Mouse (Mus musculus): ENCODE results near the gene Atp11c. TPM values are rescaled to one million over a fixed set of nuclear protein-coding genes. Genes with fewer than 3 reads are reported as not detected.

The Atp11c gene
- polyA plus RNA-seq, 1 experiment from 2014 or later, result 4.6 TPM

DNA sequence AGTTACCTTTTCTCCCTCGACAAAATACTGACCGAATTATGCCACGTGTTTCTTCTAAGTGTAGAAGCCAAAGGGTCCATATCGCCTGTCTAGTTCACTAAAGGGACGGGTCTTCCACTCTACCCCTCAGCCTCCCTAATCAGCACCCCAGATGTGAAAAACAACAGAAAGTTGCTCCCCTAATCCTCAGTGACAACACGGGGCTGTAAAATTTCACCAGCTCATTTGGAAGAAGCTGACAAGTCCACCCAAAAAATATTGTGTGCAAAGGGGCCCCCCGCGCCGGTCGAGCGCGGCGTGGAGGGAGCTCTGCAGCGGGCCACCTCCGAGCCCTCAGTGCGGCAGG lies 45.4 kb downstream of the Atp11c start:
- DNase-seq (no peak), ATAC-seq (no peak)
- TF ChIP-seq CTCF (IDR thresholded peaks at IDR 0.05; ENCODE audit: low read depth), result no peak
- TF ChIP-seq EP300 (IDR thresholded peaks at IDR 0.05; ENCODE audit: low read depth), result no peak
- 12% methylated on average over 16 of the region's 16 CpGs for WGBS (ENCODE audit: insufficient replicate concordance)
- no peaks in the 10 kb centered on the region; the same call in 1 of the 2 replicates for H3K9me3 ChIP-seq (ENCODE audit: low read length)
- peak overlapping the region; percentile 42; the same call in 1 of the 2 replicates for H3K4me3 ChIP-seq (ENCODE audit: low read depth, low read length)
- peak overlapping the region; percentile 67 for H3K4me2 ChIP-seq (ENCODE audit: low read depth, low read length)
- no peak overlapping the region for H3K9ac ChIP-seq (replicated peaks)
- H3K27me3 ChIP-seq (ENCODE audit: insufficient read depth, low read length), result peaks cover 26% of the 10 kb centered on the region
- H3K36me3 ChIP-seq (replicated peaks; ENCODE audit: insufficient read depth, low read length), result no peaks in the 10 kb centered on the region
- H3K27ac ChIP-seq (ENCODE audit: low read depth), result no peak overlapping the region
- no peaks in the 10 kb centered on the region for H3K4me1 ChIP-seq (ENCODE audit: insufficient read depth)

DNA sequence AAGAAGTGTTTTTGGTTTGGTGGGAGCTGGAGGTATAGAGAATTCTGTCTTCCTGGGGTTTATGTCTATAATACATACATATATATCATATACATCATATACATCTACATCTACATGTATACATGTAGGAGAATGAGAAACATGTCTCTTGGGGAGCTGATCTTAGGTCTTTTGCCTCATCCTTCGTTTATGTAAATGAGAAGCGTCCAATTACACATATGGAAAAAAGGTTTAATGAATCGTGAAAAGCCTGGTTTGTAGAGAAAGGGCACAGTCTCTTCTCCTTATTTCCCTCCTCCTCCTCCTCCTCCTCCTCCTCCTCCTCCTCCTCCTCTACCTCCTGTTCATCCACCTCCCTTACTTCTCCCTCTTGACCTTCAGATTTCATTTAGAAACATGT lies 46.6 kb downstream of the Atp11c start:
- Histone ChIP-seq H3K9ac (replicated peaks) (no peak overlapping the region), H3K4me2 (ENCODE audit: low read depth, low read length) (no peak overlapping the region), H3K27ac (ENCODE audit: low read depth) (no peak overlapping the region), H3K4me3 (ENCODE audit: low read depth, low read length) (no peak overlapping the region), H3K36me3 (replicated peaks; ENCODE audit: insufficient read depth, low read length) (no peaks in the 10 kb centered on the region), H3K4me1 (ENCODE audit: insufficient read depth) (no peaks in the 10 kb centered on the region), H3K9me3 (ENCODE audit: low read length) (no peaks in the 10 kb centered on the region; the same call in 1 of the 2 replicates), H3K27me3 (ENCODE audit: insufficient read depth, low read length) (peaks cover 26% of the 10 kb centered on the region)
- ATAC-seq, result no peak
- DNase-seq, result no peak
- no peak for TF ChIP-seq EP300 (IDR thresholded peaks at IDR 0.05; ENCODE audit: low read depth)
- no peak for TF ChIP-seq CTCF (IDR thresholded peaks at IDR 0.05; ENCODE audit: low read depth)
- WGBS (ENCODE audit: insufficient replicate concordance), result 44% methylated on average over 3 of the region's 3 CpGs

DNA sequence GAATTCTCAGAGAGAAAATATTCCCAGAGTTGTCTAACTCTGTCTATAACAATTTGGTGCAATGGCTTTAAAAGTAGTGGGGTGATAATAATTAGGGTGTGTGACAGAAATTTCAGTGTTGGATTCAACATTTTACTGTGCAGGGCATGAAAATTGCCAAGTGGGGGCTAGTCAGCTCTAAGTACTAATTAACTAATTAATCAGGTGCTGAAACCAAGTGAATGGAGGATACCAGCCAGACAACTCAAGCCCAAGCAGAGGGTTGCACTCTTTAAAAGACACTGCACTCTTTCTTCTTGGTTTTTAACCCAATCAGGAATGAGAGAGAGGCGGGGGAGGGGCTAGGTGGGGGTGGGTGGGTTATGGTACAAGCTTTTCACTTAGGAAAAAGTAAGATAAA lies 47.1 kb downstream of the Atp11c start:
- Histone ChIP-seq H3K4me1 (ENCODE audit: insufficient read depth) (no peaks in the 10 kb centered on the region), H3K9me3 (ENCODE audit: low read length) (no peaks in the 10 kb centered on the region), H3K27me3 (ENCODE audit: insufficient read depth, low read length) (peaks cover 26% of the 10 kb centered on the region), H3K4me3 (ENCODE audit: low read depth, low read length) (no peak overlapping the region), H3K4me2 (ENCODE audit: low read depth, low read length) (no peak overlapping the region), H3K36me3 (replicated peaks; ENCODE audit: insufficient read depth, low read length) (no peaks in the 10 kb centered on the region), H3K9ac (replicated peaks) (no peak overlapping the region), H3K27ac (ENCODE audit: low read depth) (no peak overlapping the region)
- no peak for TF ChIP-seq CTCF (IDR thresholded peaks at IDR 0.05; ENCODE audit: low read depth)
- no peak for TF ChIP-seq EP300 (IDR thresholded peaks at IDR 0.05; ENCODE audit: low read depth)
- no peak for DNase-seq
- 18% methylated on average over 1 of the region's 1 CpGs for WGBS (ENCODE audit: insufficient replicate concordance)
- no peak for ATAC-seq

DNA sequence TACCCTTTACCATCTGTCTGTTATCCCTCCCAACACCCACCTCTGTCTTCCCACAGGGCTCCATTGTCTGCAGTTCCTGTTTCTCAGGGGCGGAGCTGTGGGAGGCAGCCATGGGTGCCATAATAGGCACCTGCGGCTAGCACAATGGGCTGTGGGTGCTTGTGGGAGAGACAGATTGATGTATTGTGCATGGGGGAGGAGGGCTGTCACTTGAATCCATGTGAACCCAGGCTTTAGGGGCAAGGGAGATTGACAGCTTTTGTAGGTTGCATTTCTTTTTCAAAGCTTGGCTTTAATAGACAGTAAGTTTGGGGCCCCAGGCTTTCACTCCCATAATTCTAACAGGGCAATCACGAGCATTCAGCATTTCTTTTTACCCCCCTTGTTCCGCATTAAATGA lies 48.4 kb downstream of the Atp11c start:
- no peaks in the 10 kb centered on the region for H3K4me1 ChIP-seq (ENCODE audit: insufficient read depth)
- H3K36me3 ChIP-seq (replicated peaks; ENCODE audit: insufficient read depth, low read length), result no peaks in the 10 kb centered on the region
- DNase-seq, result no peak
- no peak overlapping the region for H3K4me3 ChIP-seq (ENCODE audit: low read depth, low read length)
- no peak for TF ChIP-seq CTCF (IDR thresholded peaks at IDR 0.05; ENCODE audit: low read depth)
- no peak for TF ChIP-seq EP300 (IDR thresholded peaks at IDR 0.05; ENCODE audit: low read depth)
- no peak overlapping the region for H3K27ac ChIP-seq (ENCODE audit: low read depth)
- no peak overlapping the region for H3K9ac ChIP-seq (replicated peaks)
- WGBS (ENCODE audit: insufficient replicate concordance), result 49% methylated on average over 4 of the region's 4 CpGs
- H3K27me3 ChIP-seq (ENCODE audit: insufficient read depth, low read length), result peaks cover 21% of the 10 kb centered on the region
- no peak overlapping the region for H3K4me2 ChIP-seq (ENCODE audit: low read depth, low read length)
- H3K9me3 ChIP-seq (ENCODE audit: low read length), result no peaks in the 10 kb centered on the region
- ATAC-seq, result no peak

DNA sequence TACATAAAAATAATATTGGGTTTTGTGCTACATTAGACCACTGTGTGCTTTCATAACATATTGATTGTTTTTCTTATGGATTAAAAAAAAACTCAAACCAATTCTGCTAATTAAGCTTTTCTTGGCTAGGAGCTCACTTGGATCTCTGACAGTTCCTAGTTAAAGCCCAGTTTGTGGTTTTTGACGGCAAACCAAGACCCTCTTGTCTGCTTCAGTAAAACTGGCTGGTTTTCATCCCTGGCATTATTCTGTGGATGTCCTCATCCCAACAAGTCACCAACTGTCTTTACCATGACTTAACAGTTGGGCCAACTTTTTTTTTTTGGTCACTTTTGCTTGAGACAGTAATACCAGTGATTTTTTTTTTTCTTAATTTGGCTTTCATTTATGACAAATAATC lies 49.6 kb downstream of the Atp11c start:
- Histone ChIP-seq H3K36me3 (replicated peaks; ENCODE audit: insufficient read depth, low read length) (no peaks in the 10 kb centered on the region), H3K9me3 (ENCODE audit: low read length) (no peaks in the 10 kb centered on the region), H3K27ac (ENCODE audit: low read depth) (no peak overlapping the region), H3K4me3 (ENCODE audit: low read depth, low read length) (no peak overlapping the region), H3K4me2 (ENCODE audit: low read depth, low read length) (no peak overlapping the region), H3K9ac (replicated peaks) (no peak overlapping the region), H3K4me1 (ENCODE audit: insufficient read depth) (no peaks in the 10 kb centered on the region), H3K27me3 (ENCODE audit: insufficient read depth, low read length) (peaks cover 10% of the 10 kb centered on the region; the same call in 1 of the 2 replicates)
- DNase-seq (no peak), ATAC-seq (no peak)
- WGBS (ENCODE audit: insufficient replicate concordance), result 59% methylated on average over 1 of the region's 1 CpGs
- TF ChIP-seq EP300 (IDR thresholded peaks at IDR 0.05; ENCODE audit: low read depth) (no peak), CTCF (IDR thresholded peaks at IDR 0.05; ENCODE audit: low read depth) (no peak)

DNA sequence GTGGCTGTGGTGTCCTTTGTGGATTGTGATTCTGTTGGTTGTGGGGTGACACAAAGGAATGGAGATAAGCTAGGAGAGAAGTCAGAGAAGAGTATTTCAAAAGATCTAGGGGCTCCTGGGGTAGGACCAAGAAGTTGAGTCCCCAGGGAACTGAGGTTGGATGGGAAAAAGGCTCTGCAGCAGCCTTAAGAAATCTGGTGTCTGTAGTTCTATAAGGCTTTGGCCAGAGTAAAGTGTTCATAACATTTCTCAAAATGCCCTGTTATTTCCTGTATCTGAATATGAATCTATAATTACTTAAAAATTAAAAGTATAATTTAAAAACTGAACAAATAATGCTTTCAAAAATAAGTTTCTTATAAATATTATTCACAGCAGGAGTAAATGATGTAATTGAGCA lies 53.3 kb downstream of the Atp11c start, which contains the start of gene Gm7073:
TSS of gene Gm7073 (minus strand) at position 101 of the 400 bp plus-strand sequence.
- Histone ChIP-seq H3K4me2 (ENCODE audit: low read depth, low read length) (no peak within 1 kb of the TSS), H3K9ac (replicated peaks) (no peak within 1 kb of the TSS), H3K27me3 (ENCODE audit: insufficient read depth, low read length) (no peaks in the 10 kb centered on the region), H3K9me3 (ENCODE audit: low read length) (no peaks in the 10 kb centered on the region), H3K36me3 (replicated peaks; ENCODE audit: insufficient read depth, low read length) (no peaks in the 10 kb centered on the region), H3K4me1 (ENCODE audit: insufficient read depth) (no peaks in the 10 kb centered on the region), H3K27ac (ENCODE audit: low read depth) (no peak within 1 kb of the TSS), H3K4me3 (ENCODE audit: low read depth, low read length) (no peak within 1 kb of the TSS)
- ATAC-seq (no peak), DNase-seq (no peak)
- TF ChIP-seq CTCF (IDR thresholded peaks at IDR 0.05; ENCODE audit: low read depth) (no peak), EP300 (IDR thresholded peaks at IDR 0.05; ENCODE audit: low read depth) (no peak)

DNA sequence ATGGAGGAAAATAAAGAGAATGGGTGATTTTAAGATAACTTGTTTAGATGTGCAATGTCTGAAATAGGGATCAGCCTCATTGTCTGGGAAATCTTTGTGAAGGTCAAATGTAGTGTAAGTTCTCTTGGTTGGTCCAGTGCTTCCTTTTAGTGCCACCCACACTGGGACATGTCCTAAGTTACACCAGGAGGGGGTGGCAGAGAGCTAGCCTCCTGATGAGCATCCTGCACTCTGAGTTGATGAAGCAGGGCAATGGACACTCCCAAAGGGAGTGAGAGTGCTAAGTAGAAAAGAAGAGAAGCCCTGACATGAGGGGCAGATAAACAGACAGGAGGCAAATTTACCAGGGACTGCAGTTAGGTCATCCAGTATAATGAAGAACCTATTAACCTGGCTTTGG lies 88.5 kb downstream of the Atp11c start:
- H3K27me3 ChIP-seq (ENCODE audit: insufficient read depth, low read length), result no peaks in the 10 kb centered on the region
- no peak for TF ChIP-seq EP300 (IDR thresholded peaks at IDR 0.05; ENCODE audit: low read depth)
- peak; percentile 54 for TF ChIP-seq CTCF (IDR thresholded peaks at IDR 0.05; ENCODE audit: low read depth)
- H3K4me3 ChIP-seq (ENCODE audit: low read depth, low read length), result no peak overlapping the region
- DNase-seq (peak; percentile 13), ATAC-seq (no peak)
- no peaks in the 10 kb centered on the region for H3K9me3 ChIP-seq (ENCODE audit: low read length)
- no peak overlapping the region for H3K4me2 ChIP-seq (ENCODE audit: low read depth, low read length)
- H3K9ac ChIP-seq (replicated peaks), result no peak overlapping the region
- H3K27ac ChIP-seq (ENCODE audit: low read depth), result no peak overlapping the region
- H3K4me1 ChIP-seq (ENCODE audit: insufficient read depth), result no peaks in the 10 kb centered on the region
- no peaks in the 10 kb centered on the region for H3K36me3 ChIP-seq (replicated peaks; ENCODE audit: insufficient read depth, low read length)

Measured in liver, postnatal 0 days (tissue).